Mouse (Mus musculus) lung, postnatal 0 days (tissue): ENCODE results near the gene Npy2r. TPM values are rescaled to one million over a fixed set of nuclear protein-coding genes. Genes with fewer than 3 reads are reported as not detected.

Experiments used
- ATAC-seq: fragments of 200-750 bp; cut with Nextera tagmentation; 2 replicates; pipeline ENCODE4 v1.8.0; 2017; ENCODE audit warnings: moderate library complexity
- DNase-seq: peaks from one replicate; pipeline ENCODE4 v3.0.0-alpha.2; 2016; ENCODE audit warnings: low spot score
- H3K27ac ChIP-seq: fragments of 300-500 bp; sonication (generic); 2 replicates; pipeline ENCODE4 v1.5.1; 2014; ENCODE audit warnings: antibody characterized with exemption, mild to moderate bottlenecking, low read length, mixed read lengths
- H3K27me3 ChIP-seq: fragments of 300-500 bp; sonication (generic); replicated peaks from 2 replicates; pipeline ENCODE4 v1.6.1; 2014; ENCODE audit warnings: low read length, mixed read lengths; ENCODE audit not compliant: insufficient read depth
- H3K36me3 ChIP-seq: fragments of 300-500 bp; sonication (generic); 2 replicates; pipeline ENCODE4 v1.6.1; 2014; ENCODE audit warnings: low read length, mixed read lengths; ENCODE audit not compliant: insufficient read depth
- H3K4me1 ChIP-seq: fragments of 300-500 bp; sonication (generic); 2 replicates; pipeline ENCODE4 v1.6.1; 2014; ENCODE audit warnings: antibody characterized with exemption, low read depth, low read length, mixed read lengths; ENCODE audit not compliant: insufficient read depth
- H3K4me2 ChIP-seq: fragments of 300-500 bp; sonication (generic); replicated peaks from 2 replicates; pipeline ENCODE4 v1.6.1; 2014; ENCODE audit warnings: low read depth, mild to moderate bottlenecking, low read length, moderate library complexity, mixed read lengths
- H3K4me3 ChIP-seq: fragments of 300-500 bp; sonication (generic); 2 replicates; pipeline ENCODE4 v1.5.1; 2014; ENCODE audit warnings: low read depth, low read length
- H3K9ac ChIP-seq: fragments of 300-500 bp; sonication (generic); replicated peaks from 2 replicates; pipeline ENCODE4 v1.6.1; 2014; ENCODE audit warnings: low read depth, mild to moderate bottlenecking
- H3K9me3 ChIP-seq: fragments of 300-500 bp; sonication (generic); 2 replicates; pipeline ENCODE4 v1.6.1; 2016; ENCODE audit warnings: low read length, mixed read lengths
- CTCF ChIP-seq: IDR thresholded peaks from 2 replicates; pipeline ENCODE4 v1.5.1; 2016; ENCODE audit warnings: antibody characterized with exemption, mild to moderate bottlenecking
- EP300 ChIP-seq: IDR thresholded peaks from 2 replicates; pipeline ENCODE4 v1.6.1; 2016; ENCODE audit warnings: antibody characterized with exemption, mild to moderate bottlenecking, control low read depth
- WGBS: fragments of 180-500 bp; shearing (Covaris S2); extraction: QIAGEN DNeasy Blood & Tissue Kit; methylation state at CpG from one replicate; pipeline ENCODE4 v1.1.7; 2014; 5-methylcytosine and 5-hydroxymethylcytosine counted together
- polyA plus RNA-seq: library from polyadenylated mRNA; unstranded; fragments of >200 nt; fragmentation: Nextera tagmentation; extraction: Ambion mirVana; gene quantifications from 2 replicates; pipeline ENCODE4 v1.2.1, GENCODE M21; 2015

The Npy2r gene
- polyA plus RNA-seq, 1 experiment from 2014 or later: 1.2 TPM

DNA sequence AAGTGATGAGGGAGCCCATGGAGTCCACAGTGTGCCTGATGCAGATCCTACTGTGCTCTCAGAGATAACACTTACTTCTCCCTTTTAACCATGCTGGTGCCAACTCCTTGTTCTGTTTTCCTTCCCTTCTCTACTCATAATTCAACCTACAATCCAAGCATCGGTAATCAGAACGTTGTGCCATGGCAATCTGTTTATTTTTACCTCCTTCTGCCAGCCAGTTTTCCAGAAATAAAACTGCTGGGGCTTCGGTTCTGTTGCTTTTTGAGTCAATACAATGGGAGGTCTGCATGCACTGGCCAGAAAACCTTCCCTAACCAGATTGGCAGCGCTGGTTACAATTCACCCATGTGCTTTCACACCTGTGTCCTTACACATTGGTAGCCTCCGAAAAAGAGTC lies 7.9 kb downstream of the Npy2r start:
- ATAC-seq: no peak
- H3K27me3 ChIP-seq: no peaks in the 10 kb centered on the region
- no peaks in the 10 kb centered on the region for H3K9me3 ChIP-seq
- no peak overlapping the region for H3K4me3 ChIP-seq
- H3K36me3 ChIP-seq: no peaks in the 10 kb centered on the region
- DNase-seq: no peak
- 60% methylated on average over 5 of the region's 5 CpGs for WGBS
- no peaks in the 10 kb centered on the region for H3K4me1 ChIP-seq
- TF ChIP-seq CTCF (no peak), EP300 (no peak)
- no peak overlapping the region for H3K4me2 ChIP-seq
- no peak overlapping the region for H3K27ac ChIP-seq
- H3K9ac ChIP-seq: no peak overlapping the region

DNA sequence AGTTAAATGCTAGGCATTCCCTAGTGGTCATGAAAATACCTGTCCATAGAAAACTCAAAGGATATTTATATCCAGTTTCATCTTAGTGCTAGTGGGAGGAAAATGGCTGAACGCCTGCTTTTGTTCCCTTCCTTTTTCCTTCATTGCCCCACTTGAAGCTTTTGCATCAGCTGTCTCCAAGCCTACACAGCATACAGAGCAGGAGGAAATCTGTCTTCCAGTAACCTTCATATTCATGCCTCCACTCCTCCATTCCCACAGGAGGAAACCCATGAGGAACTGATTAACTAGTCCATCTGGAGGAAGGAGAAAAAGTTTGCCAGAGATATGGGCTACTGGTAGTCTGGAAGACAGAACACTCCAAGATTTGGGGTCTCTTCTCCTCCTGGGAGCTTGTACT lies 23.1 kb downstream of the Npy2r start:
- Histone ChIP-seq H3K9me3 (no peaks in the 10 kb centered on the region), H3K27me3 (no peaks in the 10 kb centered on the region), H3K36me3 (no peaks in the 10 kb centered on the region), H3K4me1 (no peaks in the 10 kb centered on the region), H3K4me2 (no peak overlapping the region), H3K4me3 (no peak overlapping the region), H3K9ac (no peak overlapping the region), H3K27ac (no peak overlapping the region)
- 82% methylated on average over 1 of the region's 1 CpGs for WGBS
- DNase-seq (no peak), ATAC-seq (no peak)
- TF ChIP-seq EP300: no peak
- TF ChIP-seq CTCF: no peak

DNA sequence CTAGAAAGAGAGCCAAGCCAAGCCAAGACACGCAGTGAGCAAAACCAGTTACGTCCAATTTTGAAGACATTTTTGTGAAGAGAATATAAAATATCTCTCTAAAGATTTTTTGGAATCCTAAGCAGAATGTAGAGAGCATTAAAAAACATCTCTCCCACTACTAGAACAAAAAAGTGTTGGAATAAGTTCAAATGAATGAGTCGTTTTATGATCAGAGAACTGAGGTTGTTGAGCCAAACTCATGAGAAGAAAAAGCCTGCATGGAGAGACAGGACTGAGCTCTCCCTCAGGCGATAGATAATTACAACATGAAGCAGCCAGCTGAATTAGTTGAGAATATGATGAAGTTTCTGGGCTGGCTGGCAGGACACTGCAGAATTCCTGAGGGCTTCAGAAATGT lies 49.9 kb downstream of the Npy2r start:
- Histone ChIP-seq H3K4me2 (no peak overlapping the region), H3K27ac (no peak overlapping the region), H3K9me3 (no peaks in the 10 kb centered on the region), H3K36me3 (no peaks in the 10 kb centered on the region), H3K4me3 (no peak overlapping the region), H3K27me3 (no peaks in the 10 kb centered on the region), H3K4me1 (no peaks in the 10 kb centered on the region), H3K9ac (no peak overlapping the region)
- no peak for DNase-seq
- no peak for ATAC-seq
- TF ChIP-seq CTCF (no peak), EP300 (no peak)
- WGBS: 61% methylated on average over 4 of the region's 4 CpGs

Other genes starting within 250 kb of the Npy2r start
- 5.2 and 6.0 TPM in 2 replicates for gene Map9, start 190.0 kb downstream of the Npy2r start, polyA plus RNA-seq